Mouse (Mus musculus): ENCODE results near the gene Rbm19. TPM values are rescaled to one million over a fixed set of nuclear protein-coding genes. Genes with fewer than 3 reads are reported as not detected.

The Rbm19 gene
- total RNA-seq, 2 experiments from 2014 or later: 14.1 to 20.8 TPM

DNA sequence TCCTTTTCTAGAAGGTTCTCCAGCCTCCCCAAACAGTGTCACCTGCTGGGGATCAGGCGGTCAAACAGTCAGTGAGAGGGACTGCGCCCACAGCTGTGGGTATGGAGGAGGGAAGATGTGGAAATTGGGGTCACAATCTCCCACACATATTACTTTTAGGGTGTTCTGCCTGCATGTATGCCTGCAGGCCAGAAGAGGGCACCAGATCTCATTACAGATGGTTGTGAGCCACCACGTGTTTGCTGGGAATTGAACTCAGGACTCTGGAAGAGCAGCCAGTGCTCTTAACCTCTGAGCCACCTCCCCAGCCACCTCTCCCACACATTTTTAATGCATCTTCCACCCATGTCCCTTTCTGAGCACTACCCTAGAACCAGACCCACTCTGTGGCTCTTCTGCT lies 88.1 kb downstream of the Rbm19 start:
- DNase-seq: no peak

DNA sequence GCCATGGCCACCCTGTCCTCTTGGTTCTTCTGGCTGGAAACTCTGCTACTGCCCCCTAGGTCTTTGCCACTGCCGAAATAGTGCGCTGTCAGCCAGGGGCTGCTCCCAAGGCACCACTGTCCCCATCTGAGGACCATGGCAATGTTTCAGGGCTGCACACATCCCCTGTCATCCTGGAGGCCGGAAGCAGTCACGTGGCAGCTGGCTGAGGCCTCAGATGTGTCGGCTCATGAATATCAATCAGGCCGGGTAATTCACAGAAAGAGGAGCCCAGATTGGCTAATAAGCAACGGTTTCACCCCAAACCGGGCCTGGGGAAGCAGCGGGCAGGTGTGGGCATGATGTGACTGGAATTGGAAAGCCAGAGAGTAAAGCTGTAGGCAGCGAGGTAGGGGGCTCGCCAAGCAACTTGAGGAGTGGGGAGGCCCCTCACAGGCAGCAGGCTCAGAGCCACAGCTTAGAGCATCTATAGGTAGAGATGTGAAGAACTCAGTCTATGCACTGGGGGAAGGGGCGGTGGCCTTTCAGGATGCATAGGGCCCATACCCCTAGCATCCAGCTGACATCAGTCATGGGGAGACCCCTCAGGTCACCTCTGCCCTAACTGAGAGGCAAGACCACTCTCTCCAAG lies 90.2 kb downstream of the Rbm19 start:
- DNase-seq: no peak

DNA sequence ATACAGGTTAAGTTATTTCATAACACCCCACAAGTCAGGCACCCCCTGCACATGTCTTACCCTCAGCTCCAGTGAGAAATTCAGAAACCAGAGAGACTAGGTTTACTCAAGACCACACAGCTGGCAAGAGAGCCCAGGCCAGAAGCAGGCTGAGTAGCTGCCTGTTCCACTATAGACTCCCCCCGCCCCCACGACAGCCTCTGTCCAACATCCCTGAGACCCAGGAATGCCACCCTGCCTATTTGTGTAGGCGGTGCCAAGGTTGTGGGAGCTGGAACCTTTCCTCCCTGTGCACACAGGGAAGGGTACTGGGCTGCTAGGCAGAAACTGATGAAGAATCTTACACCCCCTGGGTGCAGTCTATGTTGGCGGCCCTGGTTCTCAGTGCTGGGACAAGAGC lies 91.2 kb downstream of the Rbm19 start:
- no peak for DNase-seq

DNA sequence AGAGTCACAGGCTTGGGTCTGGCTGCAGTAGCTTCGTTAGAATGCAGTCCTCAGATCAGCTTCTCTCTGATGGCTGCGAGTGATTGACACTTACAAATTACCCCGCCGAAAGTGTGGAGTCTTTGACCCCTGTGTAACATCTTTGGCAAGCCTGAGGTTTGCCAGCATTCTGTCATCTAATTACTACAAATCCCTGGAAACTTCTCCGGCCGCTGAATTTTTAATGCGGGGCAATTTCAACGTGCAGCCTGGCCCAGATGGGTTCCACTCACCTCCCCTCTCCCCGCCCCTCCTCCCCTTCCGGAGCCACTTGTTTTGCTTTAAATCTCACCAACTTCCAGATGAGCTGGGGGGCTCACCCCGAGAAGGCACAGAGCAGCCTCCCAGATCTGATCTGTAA lies 94.4 kb downstream of the Rbm19 start:
- DNase-seq: no peak

DNA sequence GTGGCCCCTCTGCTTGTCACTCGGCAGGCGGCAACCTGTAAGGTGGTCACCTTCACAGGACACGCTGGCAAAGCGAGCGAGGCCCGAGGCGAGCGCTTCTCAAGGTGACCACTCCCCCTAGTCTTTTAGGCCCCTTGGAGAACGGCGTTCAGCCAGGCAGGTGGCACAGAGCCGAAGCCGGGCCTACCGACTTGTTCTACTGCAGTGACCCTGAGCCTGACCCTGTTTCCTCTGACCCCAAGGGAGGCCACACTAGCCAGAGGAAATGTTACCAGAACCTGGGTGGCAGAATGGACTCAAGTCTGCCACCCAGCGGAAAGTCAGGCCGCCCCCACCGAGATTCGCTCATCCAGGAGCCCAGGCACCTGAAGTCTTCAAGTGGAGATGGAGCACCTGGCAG lies 94.9 kb downstream of the Rbm19 start:
- DNase-seq: peak; percentile 44

DNA sequence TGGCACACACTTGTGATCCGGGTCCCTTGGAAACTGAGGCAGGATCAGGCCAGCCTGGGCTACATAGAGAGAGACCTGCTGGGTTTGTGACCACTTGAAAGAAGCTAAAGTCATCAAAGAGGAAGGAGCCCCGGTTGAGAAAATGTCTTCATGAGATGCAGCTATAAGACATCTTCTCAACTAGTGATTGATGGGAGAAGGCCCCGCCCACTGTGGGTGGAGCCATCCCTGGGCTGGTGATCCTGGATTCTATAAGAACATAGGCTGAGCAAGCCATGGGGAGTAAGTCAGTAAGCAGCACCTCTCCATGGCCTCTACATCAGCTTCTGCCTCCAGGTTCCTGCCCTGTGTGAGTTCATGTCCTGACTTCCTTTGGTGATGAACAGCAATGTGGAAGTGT lies 98.2 kb downstream of the Rbm19 start:
- no peak for DNase-seq

DNA sequence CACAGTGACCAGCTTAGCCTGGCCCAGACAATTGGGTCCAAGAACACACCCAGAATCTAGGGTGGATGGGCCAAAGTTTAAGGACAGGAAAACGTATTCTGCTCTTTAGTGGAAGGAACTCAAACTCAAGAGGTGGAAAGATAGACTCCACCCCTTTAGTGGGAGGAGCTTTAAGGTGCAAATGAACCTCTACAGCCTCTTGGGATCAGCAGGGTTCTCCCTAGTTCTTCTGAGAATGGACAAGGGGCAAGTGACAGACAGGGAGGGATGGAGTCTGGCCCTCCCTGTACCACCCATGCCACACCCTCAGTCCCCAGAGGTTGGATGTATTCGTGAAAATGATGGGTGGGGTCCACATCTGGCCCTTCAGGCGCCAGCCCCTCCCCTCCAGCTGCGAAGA lies 105.0 kb downstream of the Rbm19 start:
- DNase-seq: no peak

DNA sequence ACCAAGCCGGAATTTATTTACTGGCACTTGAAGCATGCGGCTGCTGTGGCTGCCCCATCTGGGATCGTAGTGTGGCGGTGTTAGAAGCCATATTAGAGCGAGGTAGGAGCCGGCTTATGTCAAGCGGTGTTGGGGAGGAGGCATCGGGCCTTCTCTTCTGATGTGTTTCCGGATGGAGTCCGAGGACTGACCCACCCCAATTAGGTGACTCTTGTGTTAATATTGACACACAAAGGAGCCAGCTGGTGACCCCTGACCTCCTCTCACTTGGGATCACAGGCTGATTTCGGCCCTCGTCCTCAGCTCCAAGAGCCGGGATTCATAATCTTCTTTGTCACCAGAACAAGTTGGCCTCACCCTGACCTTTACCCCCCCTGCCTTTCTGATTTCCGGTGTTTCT lies 109.1 kb downstream of the Rbm19 start:
- DNase-seq: no peak

DNA sequence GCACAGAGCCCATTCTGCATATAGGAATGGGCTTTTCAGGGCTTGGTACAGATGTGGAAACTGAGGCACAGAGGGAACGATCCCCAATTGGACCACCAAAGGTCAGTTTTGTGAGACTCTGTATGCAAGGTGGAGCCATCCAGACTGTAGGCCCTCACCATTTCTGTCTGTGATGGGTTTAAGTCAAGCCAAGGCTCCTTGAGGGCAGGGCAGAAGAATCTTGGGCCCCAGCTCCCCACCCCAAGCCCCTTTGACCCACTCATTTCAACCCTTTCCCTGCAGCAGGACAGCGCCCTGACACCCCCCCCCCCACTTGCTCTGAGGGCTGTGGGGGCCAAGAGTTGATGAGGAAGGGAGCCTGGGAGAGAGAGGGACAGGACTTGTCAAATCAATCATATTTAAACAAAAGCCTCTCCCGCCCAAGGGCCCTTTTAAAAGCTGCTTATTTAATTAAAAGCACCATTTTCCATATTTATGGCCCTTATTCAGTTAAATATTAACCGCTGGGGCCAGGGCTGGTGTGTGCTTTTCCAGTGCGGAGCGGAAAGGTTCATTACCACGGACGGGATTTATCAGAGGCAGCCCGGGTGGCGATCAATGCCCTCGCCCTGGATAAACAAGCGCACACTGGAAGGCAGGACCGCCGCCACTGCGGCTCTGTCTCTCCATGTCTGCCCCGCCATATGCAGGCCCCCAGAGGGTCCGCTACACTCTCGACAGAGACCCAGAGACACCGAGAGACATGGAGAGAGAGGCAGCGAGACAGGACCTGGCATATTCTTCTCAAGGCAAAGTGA lies 112.5 kb downstream of the Rbm19 start:
- DNase-seq: no peak

DNA sequence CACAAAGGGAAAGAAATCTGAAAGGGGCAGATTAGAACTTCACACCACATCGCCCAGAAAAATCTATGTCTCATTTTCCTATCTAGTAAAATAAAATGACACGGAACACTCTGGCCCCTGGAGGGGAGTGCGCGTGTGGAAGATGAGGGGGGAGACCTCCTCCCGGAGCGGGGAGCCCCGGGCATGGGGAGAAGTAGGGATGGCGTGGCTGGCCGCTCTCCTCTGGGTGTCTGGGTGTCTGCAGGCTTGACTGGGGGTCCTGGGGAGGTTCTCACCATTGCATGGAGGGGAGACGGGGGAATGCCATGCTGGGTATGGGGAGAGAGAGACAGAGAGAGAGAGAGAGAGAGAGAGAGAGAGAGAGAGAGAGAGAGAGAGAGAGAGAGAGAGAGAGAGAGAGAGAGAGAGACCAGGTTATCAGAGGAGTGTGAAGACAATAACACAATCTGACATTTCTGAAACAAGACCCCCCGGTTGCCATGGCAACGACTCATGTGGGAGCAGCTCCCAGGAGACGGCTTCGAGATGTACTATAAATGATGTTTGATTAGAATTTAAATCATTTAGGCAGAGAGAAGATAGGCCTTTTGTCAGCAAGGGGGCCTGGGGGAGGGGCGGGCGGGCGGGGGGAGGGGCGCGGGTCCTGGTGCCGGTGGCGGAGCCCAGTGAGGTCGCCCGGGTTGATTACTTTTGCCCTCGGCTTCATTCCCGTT lies 115.3 kb downstream of the Rbm19 start:
- DNase-seq: no peak

DNA sequence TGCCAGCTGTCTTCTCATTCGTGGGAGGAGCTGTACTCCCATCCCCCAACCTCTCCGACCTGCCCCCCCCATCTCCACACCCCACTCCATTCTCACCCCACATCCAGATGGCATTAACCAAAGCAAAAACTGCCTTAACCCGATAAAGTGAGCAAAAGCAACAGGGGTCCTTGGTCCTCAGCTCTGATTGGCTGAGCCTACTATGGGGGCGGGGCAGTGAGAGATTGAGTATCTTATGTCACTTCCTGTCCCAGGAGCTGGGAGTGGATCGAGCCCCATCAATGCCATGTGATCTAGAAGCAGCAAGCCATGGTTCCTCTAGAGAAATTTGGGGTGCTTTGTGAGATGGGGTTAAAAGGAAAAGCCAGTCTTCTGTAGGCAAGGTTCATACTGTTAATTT lies 118.9 kb downstream of the Rbm19 start:
- no peak for DNase-seq

DNA sequence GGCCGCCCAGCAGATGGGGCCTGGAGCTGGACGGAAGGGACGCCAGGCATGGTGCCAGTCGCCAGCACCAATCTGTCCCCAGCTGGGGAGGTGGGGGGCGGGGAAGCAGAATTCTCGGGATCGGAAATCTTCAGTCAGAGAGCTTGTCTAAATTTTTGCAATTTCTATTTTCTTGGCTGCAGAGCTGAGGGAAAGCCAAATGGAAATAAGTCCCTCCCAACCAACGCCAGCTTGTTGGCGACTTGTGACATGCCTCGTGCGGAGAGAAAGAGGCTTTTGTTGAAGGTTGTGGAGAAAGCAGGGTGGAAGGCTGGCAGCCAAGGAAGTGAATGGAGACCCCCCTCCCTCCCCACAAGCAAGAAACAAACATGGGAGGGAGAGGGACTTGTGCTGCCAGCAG lies 119.3 kb downstream of the Rbm19 start:
- no peak for DNase-seq

DNA sequence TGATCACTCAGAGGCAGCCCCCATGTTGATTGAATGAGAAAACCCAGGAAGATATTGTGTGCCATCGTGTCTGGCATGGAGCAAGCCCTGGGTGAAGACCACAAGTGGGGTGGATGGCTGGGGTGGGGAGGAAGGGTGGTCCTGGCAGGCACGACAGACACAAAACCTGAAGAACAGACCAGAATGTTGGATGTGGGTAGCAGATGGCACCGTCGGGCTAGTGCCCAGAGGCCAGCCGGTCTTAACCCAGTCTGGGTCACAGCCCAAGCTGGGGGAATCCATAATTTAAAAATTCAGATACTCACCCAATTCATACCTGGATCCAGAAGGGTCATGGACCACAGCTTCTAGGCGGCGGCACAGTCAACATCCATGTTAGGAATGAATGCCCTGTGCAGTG lies 123.8 kb downstream of the Rbm19 start:
- DNase-seq: no peak

DNA sequence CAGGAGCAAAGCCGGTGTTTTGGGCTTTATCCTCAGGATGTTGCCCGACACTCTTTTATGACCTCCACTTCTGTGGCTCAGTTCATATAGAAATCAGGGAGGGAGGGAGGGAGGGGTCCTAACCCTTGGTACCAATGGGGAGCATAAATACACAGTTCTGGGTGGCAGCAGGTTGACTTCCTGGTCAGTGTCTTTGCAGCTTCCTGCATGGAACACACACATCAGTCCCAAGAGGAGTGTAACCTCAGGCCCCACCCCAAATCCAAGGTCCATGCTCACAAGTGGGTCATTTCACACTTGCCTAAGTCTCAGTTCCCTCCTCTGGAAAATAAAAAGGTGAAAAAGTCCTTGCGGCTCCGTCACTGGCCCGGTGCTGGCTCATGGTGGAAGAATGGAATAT lies 129.1 kb downstream of the Rbm19 start:
- DNase-seq: no peak

Measured in gastrocnemius, postnatal 10 days (tissue).